Mouse (Mus musculus): Measurements from ENCODE around the gene Slco1c1.

Slco1c1 gene

GRCm38 (mm10) chr6:141523747-141524640, at the start of gene Slco1c1:
Gene Slco1c1, plus strand, starts transcription at chr6:141524368.
- DNase-seq = peak in 1 of 2 experiments; percentile 14

GRCm38 (mm10) chr6:141474696-141475095, 49.5 kb upstream of the Slco1c1 start:
- peak in 1 of 2 experiments; percentile 6 for DNase-seq

- DNase-seq = peak; percentile 21 to 40
Observed at GRCm38 (mm10) chr6:141485302-141486021, 38.7 kb upstream of the Slco1c1 start.

GRCm38 (mm10) chr6:141487266-141487665, 36.9 kb upstream of the Slco1c1 start:
- DNase-seq = peak; percentile 32 to 63

GRCm38 (mm10) chr6:141488619-141489018, 35.5 kb upstream of the Slco1c1 start:
- DNase-seq = peak; percentile 74 to 81

- DNase-seq = no peak
Observed at GRCm38 (mm10) chr6:141494909-141495308, 29.3 kb upstream of the Slco1c1 start.

- peak; percentile 17 to 20 for DNase-seq
Observed at GRCm38 (mm10) chr6:141495634-141496418, 28.3 kb upstream of the Slco1c1 start.

GRCm38 (mm10) chr6:141499511-141499910, 24.7 kb upstream of the Slco1c1 start:
- DNase-seq = no peak

- DNase-seq = no peak
Observed at GRCm38 (mm10) chr6:141501171-141501570, 23.0 kb upstream of the Slco1c1 start.

- DNase-seq = no peak
Observed at GRCm38 (mm10) chr6:141522541-141522940, 1.6 kb upstream of the Slco1c1 start.

GRCm38 (mm10) chr6:141525787-141526186, 1.6 kb downstream of the Slco1c1 start:
- no peak for DNase-seq

GRCm38 (mm10) chr6:141530865-141531264, 6.7 kb downstream of the Slco1c1 start:
- DNase-seq = no peak

- no peak for DNase-seq
Observed at GRCm38 (mm10) chr6:141537298-141537697, 13.1 kb downstream of the Slco1c1 start.

GRCm38 (mm10) chr6:141541136-141541535, 17.0 kb downstream of the Slco1c1 start:
- DNase-seq = no peak

- DNase-seq = peak in 1 of 2 experiments; percentile 5
Observed at GRCm38 (mm10) chr6:141543344-141543743, 19.2 kb downstream of the Slco1c1 start.

GRCm38 (mm10) chr6:141558118-141558517, 34.0 kb downstream of the Slco1c1 start:
- DNase-seq = no peak

- DNase-seq = peak in 1 of 2 experiments; percentile 3
Observed at GRCm38 (mm10) chr6:141567366-141567765, 43.2 kb downstream of the Slco1c1 start.

- peak; percentile 21 to 52 for DNase-seq
Observed at GRCm38 (mm10) chr6:141567852-141568558, 43.8 kb downstream of the Slco1c1 start.

GRCm38 (mm10) chr6:141568559-141568946, 44.4 kb downstream of the Slco1c1 start:
- DNase-seq = peak; percentile 14 to 24

- DNase-seq = peak in 1 of 2 experiments; percentile 4
Observed at GRCm38 (mm10) chr6:141576646-141577200, 52.6 kb downstream of the Slco1c1 start.

GRCm38 (mm10) chr6:141584791-141585403, 60.7 kb downstream of the Slco1c1 start:
- DNase-seq = no peak

All from cerebellum, postnatal 10 days (tissue).